Mouse (Mus musculus) testis, adult 2 months (tissue): ENCODE data around the gene Myoz2. TPM values are rescaled to one million over a fixed set of nuclear protein-coding genes. Genes with fewer than 3 reads are reported as not detected.

ENCODE experiments used
- H3K27ac ChIP-seq: fragments of 200-500 bp; 2 replicates; pipeline ENCODE4 v1.5.1; 2012; ENCODE audit warnings: low read depth, low read length; ENCODE audit not compliant: control insufficient read depth, insufficient read depth
- H3K27me3 ChIP-seq: fragments of 200-500 bp; 2 replicates; pipeline ENCODE4 v1.6.1; 2012; ENCODE audit warnings: mild to moderate bottlenecking, low read length, moderate library complexity; ENCODE audit not compliant: control insufficient read depth, insufficient read depth
- H3K36me3 ChIP-seq: fragments of 200-500 bp; 2 replicates; pipeline ENCODE4 v1.6.1; 2012; ENCODE audit warnings: mild to moderate bottlenecking, low read length; ENCODE audit not compliant: control insufficient read depth, insufficient read depth
- H3K4me1 ChIP-seq: fragments of 200-500 bp; 2 replicates; pipeline ENCODE4 v1.6.1; 2012; ENCODE audit warnings: low read length; ENCODE audit not compliant: control insufficient read depth, insufficient read depth
- H3K4me3 ChIP-seq: fragments of 200-500 bp; 2 replicates; pipeline ENCODE4 v1.5.1; 2012; ENCODE audit warnings: low read depth, mild to moderate bottlenecking, low read length, moderate library complexity, mixed read lengths; ENCODE audit not compliant: control insufficient read depth
- CTCF ChIP-seq: fragments of 200-500 bp; IDR thresholded peaks from 2 replicates; pipeline ENCODE4 v1.5.1; 2012; ENCODE audit warnings: low read depth, mild to moderate bottlenecking, inconsistent platforms, low read length, moderate library complexity; ENCODE audit not compliant: control insufficient read depth, insufficient read depth, insufficient replicate concordance
- POLR2A ChIP-seq: fragments of 200-500 bp; IDR thresholded peaks from 2 replicates; pipeline ENCODE4 v1.6.1; 2012; ENCODE audit warnings: low read depth, mild to moderate bottlenecking, inconsistent platforms, low read length, moderate library complexity; ENCODE audit not compliant: control insufficient read depth
- polyA plus RNA-seq: library from polyadenylated mRNA; depleted of rRNA; stranded (reverse); fragments of >200 nt; gene quantifications from 2 replicates; pipeline ENCODE4 v1.2.3, GENCODE M21; 2012

Myoz2 gene
- polyA plus RNA-seq, 1 experiment = 0.75 TPM

- Histone ChIP-seq H3K27me3 (no peaks in the 10 kb centered on the region), H3K27ac (no peak overlapping the region), H3K4me1 (peaks cover 4% of the 10 kb centered on the region; the same call in 1 of the 2 replicates), H3K4me3 (no peak overlapping the region), H3K36me3 (no peaks in the 10 kb centered on the region)
- TF ChIP-seq CTCF = no peak
- no peak for TF ChIP-seq POLR2A
These were observed 36.2 kb upstream of the Myoz2 start for GRCm38 (mm10) chr3:123070996-123071395.

GRCm38 (mm10) chr3:123066836-123067235 is 32.0 kb upstream of the Myoz2 start:
- no peak overlapping the region for H3K4me3 ChIP-seq
- no peaks in the 10 kb centered on the region for H3K27me3 ChIP-seq
- H3K27ac ChIP-seq = no peak overlapping the region
- no peaks in the 10 kb centered on the region for H3K36me3 ChIP-seq
- H3K4me1 ChIP-seq = 0 out of 2 replicates have a peak, but pooled peaks cover 2% of the 10 kb centered on the region
- TF ChIP-seq CTCF (no peak), POLR2A (no peak)

GRCm38 (mm10) chr3:123065466-123065865 is 30.7 kb upstream of the Myoz2 start:
- Histone ChIP-seq H3K4me1 (no peaks in the 10 kb centered on the region), H3K36me3 (no peaks in the 10 kb centered on the region), H3K4me3 (no peak overlapping the region), H3K27ac (no peak overlapping the region), H3K27me3 (no peaks in the 10 kb centered on the region)
- TF ChIP-seq POLR2A = no peak
- no peak for TF ChIP-seq CTCF

- no peaks in the 10 kb centered on the region for H3K4me1 ChIP-seq
- H3K27me3 ChIP-seq = no peaks in the 10 kb centered on the region
These were observed 29.4 kb upstream of the Myoz2 start for GRCm38 (mm10) chr3:123064186-123064585.

GRCm38 (mm10) chr3:123061931-123062330 is 27.1 kb upstream of the Myoz2 start:
- no peaks in the 10 kb centered on the region for H3K4me1 ChIP-seq
- TF ChIP-seq CTCF = no peak
- no peak for TF ChIP-seq POLR2A
- H3K27ac ChIP-seq = peak overlapping the region; percentile 3; the same call in 1 of the 2 replicates
- no peaks in the 10 kb centered on the region for H3K27me3 ChIP-seq
- no peak overlapping the region for H3K4me3 ChIP-seq
- H3K36me3 ChIP-seq = no peaks in the 10 kb centered on the region

More at GRCm38 (mm10) chr3:123064186-123064585, 29.4 kb upstream of the Myoz2 start:
- no peak overlapping the region for H3K27ac ChIP-seq
- TF ChIP-seq CTCF = no peak
- H3K36me3 ChIP-seq = no peaks in the 10 kb centered on the region
- no peak overlapping the region for H3K4me3 ChIP-seq

- no peak for TF ChIP-seq CTCF
- TF ChIP-seq POLR2A = no peak
- H3K4me3 ChIP-seq = no peak overlapping the region
- H3K4me1 ChIP-seq = no peaks in the 10 kb centered on the region
- H3K36me3 ChIP-seq = no peaks in the 10 kb centered on the region
- H3K27ac ChIP-seq = no peak overlapping the region
- H3K27me3 ChIP-seq = no peaks in the 10 kb centered on the region
These were observed 24.0 kb upstream of the Myoz2 start for GRCm38 (mm10) chr3:123058832-123059231.

- no peak overlapping the region for H3K4me3 ChIP-seq
- H3K36me3 ChIP-seq = no peaks in the 10 kb centered on the region
- no peak for TF ChIP-seq CTCF
- H3K27me3 ChIP-seq = no peaks in the 10 kb centered on the region
- H3K27ac ChIP-seq = no peak overlapping the region
- H3K4me1 ChIP-seq = no peaks in the 10 kb centered on the region
These were observed 19.4 kb upstream of the Myoz2 start for GRCm38 (mm10) chr3:123054178-123054577.

- Histone ChIP-seq H3K27ac (no peak overlapping the region), H3K27me3 (no peaks in the 10 kb centered on the region), H3K36me3 (no peaks in the 10 kb centered on the region), H3K4me3 (no peak overlapping the region), H3K4me1 (no peaks in the 10 kb centered on the region)
- TF ChIP-seq CTCF = no peak
- TF ChIP-seq POLR2A = no peak
These were observed 18.6 kb upstream of the Myoz2 start for GRCm38 (mm10) chr3:123053192-123053938.
